13 mouse cellular contexts compared by ENCODE assay signal in the genomic region with DNA sequence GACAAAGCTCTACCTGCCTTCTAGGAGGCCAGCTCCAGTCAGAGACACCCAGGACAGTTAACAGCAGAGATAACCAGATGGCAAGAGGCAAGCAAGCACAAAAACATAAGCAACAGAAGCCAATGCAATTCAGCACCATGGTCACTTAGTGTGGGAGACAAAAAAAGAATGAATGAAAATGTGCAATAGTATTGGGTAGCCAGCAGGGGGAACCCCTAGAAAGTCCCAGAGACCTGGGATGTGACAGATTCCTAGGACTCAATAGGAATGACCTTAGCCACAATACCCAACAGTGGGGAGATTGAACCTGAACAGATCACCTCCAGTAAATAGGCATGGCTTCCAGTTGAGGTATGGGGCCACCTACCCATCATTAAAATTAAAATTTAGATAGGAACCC.
DNase-seq lines count a peak whose midpoint lies in the region; ATAC-seq and TF ChIP-seq lines count a peak whose summit lies in the region.
"Had no signal": no experiment of that assay in that cellular context is flagged by ENCODE, and none has a peak within 500 bp of the region (broad histone marks: within the 10 kb centered on the region; RNA-seq: fewer than 3 reads in every experiment).

No protein-coding gene starts in this region.

- no peak for ATAC-seq in heart, postnatal 0 days (ENCODE audit: insufficient read depth, low read depth)
- no peak for ATAC-seq in stomach, postnatal 0 days (ENCODE audit: low FRiP score, low TSS enrichment)

- TF ChIP-seq POLR2A in heart, adult 2 months (IDR thresholded peaks at IDR 0.05; ENCODE audit: insufficient read depth, low read depth, low read length): no peak

- TF ChIP-seq EP300 in heart, postnatal 0 days (IDR thresholded peaks at IDR 0.05; ENCODE audit: low read depth): no peak
- no peak for TF ChIP-seq EP300 in heart, adult 2 months (IDR thresholded peaks at IDR 0.05; ENCODE audit: insufficient read depth, low read depth, low read length)
- no peak for TF ChIP-seq EP300 in stomach, postnatal 0 days (optimal IDR thresholded peaks at IDR 0.05)

- H3K9ac ChIP-seq in heart, postnatal 0 days (replicated peaks; ENCODE audit: low read depth, low read length): no peak overlapping the region
- no peak overlapping the region for H3K9ac ChIP-seq in heart, adult 2 months (ENCODE audit: low read depth, low read length)
- no peak overlapping the region for H3K9ac ChIP-seq in stomach, postnatal 0 days (ENCODE audit: low read length)
- H3K9ac ChIP-seq: neural tube, embryonic 12.5 days had no signal

- H3K4me2 ChIP-seq in heart, postnatal 0 days (ENCODE audit: low read depth, low read length): no peak overlapping the region
- no peak overlapping the region for H3K4me2 ChIP-seq in stomach, postnatal 0 days (replicated peaks; ENCODE audit: low read depth)
- H3K4me2 ChIP-seq: neural tube, embryonic 12.5 days had no signal

- no peak overlapping the region for H3K4me3 ChIP-seq in heart, postnatal 0 days (ENCODE audit: low read depth, low read length)
- H3K4me3 ChIP-seq in heart, adult 2 months: no peak overlapping the region
- no peak overlapping the region for H3K4me3 ChIP-seq in stomach, postnatal 0 days (ENCODE audit: low read depth, low read length)
- H3K4me3 ChIP-seq: neural tube, embryonic 12.5 days had no signal

- no peaks in the 10 kb centered on the region for H3K4me1 ChIP-seq in heart, postnatal 0 days (ENCODE audit: control insufficient read depth, insufficient read depth)
- H3K4me1 ChIP-seq in heart, adult 2 months (ENCODE audit: control insufficient read depth, insufficient read depth, low read length): no peaks in the 10 kb centered on the region
- H3K4me1 ChIP-seq in stomach, postnatal 0 days (replicated peaks; ENCODE audit: control insufficient read depth, insufficient read depth): no peaks in the 10 kb centered on the region
- H3K4me1 ChIP-seq: neural tube, embryonic 12.5 days had no signal

- 0 out of 2 replicates have a peak, but pooled peaks have one; percentile 9 for TF ChIP-seq CTCF in heart, postnatal 0 days (IDR thresholded peaks at IDR 0.05; ENCODE audit: low read depth)
- no peak for TF ChIP-seq CTCF in heart, adult 2 months (IDR thresholded peaks at IDR 0.05)
- peak; percentile 65 for TF ChIP-seq CTCF in stomach, postnatal 0 days (IDR thresholded peaks at IDR 0.05; ENCODE audit: low read depth)

- intact Hi-C loops in heart, adult 2 months (cut with DNase I): no loop called here

- H3K9me3 ChIP-seq in heart, postnatal 0 days (replicated peaks; ENCODE audit: control insufficient read depth, low read length): no peaks in the 10 kb centered on the region
- no peaks in the 10 kb centered on the region for H3K9me3 ChIP-seq in stomach, postnatal 0 days (ENCODE audit: control insufficient read depth, low read length)
- H3K9me3 ChIP-seq: neural tube, embryonic 12.5 days had no signal

- H3K27ac ChIP-seq in heart, postnatal 0 days (ENCODE audit: low read depth): no peak overlapping the region
- H3K27ac ChIP-seq in heart, adult 2 months: no peak overlapping the region
- H3K27ac ChIP-seq in stomach, postnatal 0 days (replicated peaks): no peak overlapping the region
- H3K27ac ChIP-seq: neural tube, embryonic 12.5 days had no signal

- H3K27me3 ChIP-seq in heart, postnatal 0 days (ENCODE audit: control insufficient read depth, insufficient read depth, low read length): no peaks in the 10 kb centered on the region
- no peaks in the 10 kb centered on the region for H3K27me3 ChIP-seq in heart, adult 2 months (ENCODE audit: control insufficient read depth, insufficient read depth, low read length)
- H3K27me3 ChIP-seq in stomach, postnatal 0 days (ENCODE audit: control insufficient read depth, insufficient read depth, low read length): no peaks in the 10 kb centered on the region
- H3K27me3 ChIP-seq: neural tube, embryonic 12.5 days had no signal

- H3K79me2 ChIP-seq in heart, adult 2 months (replicated peaks; ENCODE audit: control insufficient read depth, insufficient read depth, low read length): no peaks in the 10 kb centered on the region

- DNase-seq in heart, postnatal 0 days (ENCODE audit: low spot score): no peak
- no peak for DNase-seq in heart, adult 2 months
- DNase-seq in right cerebral cortex, adult 18-20 months: peak; percentile 2
- no peak for DNase-seq in right cerebral cortex, postnatal 10 days (ENCODE audit: low spot score in 2 of 2)
- DNase-seq in adrenal gland, postnatal 25 days: peak; percentile 2
- DNase-seq in stomach, postnatal 0 days (ENCODE audit: low spot score): no peak
- no peak for DNase-seq in layer of hippocampus, postnatal 25 days (ENCODE audit: extremely low spot score in 1 of 2, low spot score in 1 of 2)
- no peak for DNase-seq in urinary bladder, postnatal 14 days (ENCODE audit: low spot score)
- DNase-seq: cerebellum, adult 18-20 months; gastrocnemius, postnatal 10 days; heart, postnatal 14 days; thymus, adult 18-20 months had no signal

- H3K36me3 ChIP-seq in heart, postnatal 0 days (replicated peaks; ENCODE audit: control insufficient read depth, insufficient read depth, low read length): no peaks in the 10 kb centered on the region
- no peaks in the 10 kb centered on the region for H3K36me3 ChIP-seq in heart, adult 2 months (ENCODE audit: control insufficient read depth, insufficient read depth, low read length)
- no peaks in the 10 kb centered on the region for H3K36me3 ChIP-seq in stomach, postnatal 0 days (ENCODE audit: control insufficient read depth, insufficient read depth, low read length)
- H3K36me3 ChIP-seq: neural tube, embryonic 12.5 days had no signal

Comparison
In these comparisons a context has a peak if more than half of its experiments do, and no peak if none do; other contexts are left out.
1. DNase-seq: peak in right cerebral cortex, adult 18-20 months (single experiment) and adrenal gland, postnatal 25 days (single experiment); none in heart, postnatal 0 days (single experiment), heart, adult 2 months (0 of 2), right cerebral cortex, postnatal 10 days (0 of 2), stomach, postnatal 0 days (single experiment), layer of hippocampus, postnatal 25 days (0 of 2) and urinary bladder, postnatal 14 days (single experiment).